Mouse (Mus musculus) limb, embryonic 11.5 days (tissue): Measurements from ENCODE around the gene Skap1. TPM values are rescaled to one million over a fixed set of nuclear protein-coding genes. Genes with fewer than 3 reads are reported as not detected.
A peak's percentile ranks its signal among the peaks of the same experiment; 100 is the strongest.

Experiments used
- ATAC-seq: fragments of 200-750 bp; cut with Nextera tagmentation; 2 replicates; pipeline ENCODE4 v1.8.0; 2017; ENCODE audit warnings: low read depth; ENCODE audit not compliant: insufficient number of reproducible peaks, low FRiP score, low TSS enrichment
- DNase-seq: peaks from one replicate; pipeline ENCODE4 v3.0.0-alpha.2; 2015; ENCODE audit warnings: low spot score
- H3K27ac ChIP-seq: fragments of 300-500 bp; sonication (generic); replicated peaks from 2 replicates; pipeline ENCODE4 v1.5.1; 2014; ENCODE audit warnings: low read depth, mild to moderate bottlenecking, low read length
- H3K27me3 ChIP-seq: fragments of 300-500 bp; sonication (generic); 2 replicates; pipeline ENCODE4 v1.6.1; 2014; ENCODE audit warnings: mild to moderate bottlenecking, low read length, mixed read lengths; ENCODE audit not compliant: control insufficient read depth, insufficient read depth
- H3K36me3 ChIP-seq: fragments of 300-500 bp; sonication (generic); 2 replicates; pipeline ENCODE4 v1.6.1; 2014; ENCODE audit warnings: mild to moderate bottlenecking, low read length, moderate library complexity, mixed read lengths; ENCODE audit not compliant: control insufficient read depth, insufficient read depth
- H3K4me1 ChIP-seq: fragments of 300-500 bp; sonication (generic); 2 replicates; pipeline ENCODE4 v1.6.1; 2014; ENCODE audit warnings: low read length, mixed read lengths; ENCODE audit not compliant: control insufficient read depth, insufficient read depth
- H3K4me2 ChIP-seq: fragments of 300-500 bp; sonication (generic); 2 replicates; pipeline ENCODE4 v1.6.1; 2014; ENCODE audit warnings: low read depth, mild to moderate bottlenecking, moderate library complexity; ENCODE audit not compliant: severe bottlenecking
- H3K4me3 ChIP-seq: fragments of 300-500 bp; sonication (generic); 2 replicates; pipeline ENCODE4 v1.5.1; 2014; ENCODE audit warnings: low read depth, low read length
- H3K9ac ChIP-seq: fragments of 300-500 bp; sonication (generic); 2 replicates; pipeline ENCODE4 v1.6.1; 2014; ENCODE audit warnings: mild to moderate bottlenecking, low read length
- H3K9me3 ChIP-seq: fragments of 300-500 bp; sonication (generic); 2 replicates; pipeline ENCODE4 v1.6.1; 2016; ENCODE audit warnings: low read length; ENCODE audit not compliant: control insufficient read depth
- WGBS: fragments of 180-500 bp; shearing (Covaris S2); extraction: QIAGEN DNeasy Blood & Tissue Kit; methylation state at CpG from one replicate; pipeline ENCODE4 v1.1.7; 2014; 5-methylcytosine and 5-hydroxymethylcytosine counted together
- polyA plus RNA-seq: library from polyadenylated mRNA; unstranded; fragments of >200 nt; fragmentation: Nextera tagmentation; extraction: Ambion mirVana; gene quantifications from 2 replicates; pipeline ENCODE4 v1.2.1, GENCODE M21; 2014

The Skap1 gene
- polyA plus RNA-seq, 1 experiment from 2014 or later: 0.27 TPM

DNA sequence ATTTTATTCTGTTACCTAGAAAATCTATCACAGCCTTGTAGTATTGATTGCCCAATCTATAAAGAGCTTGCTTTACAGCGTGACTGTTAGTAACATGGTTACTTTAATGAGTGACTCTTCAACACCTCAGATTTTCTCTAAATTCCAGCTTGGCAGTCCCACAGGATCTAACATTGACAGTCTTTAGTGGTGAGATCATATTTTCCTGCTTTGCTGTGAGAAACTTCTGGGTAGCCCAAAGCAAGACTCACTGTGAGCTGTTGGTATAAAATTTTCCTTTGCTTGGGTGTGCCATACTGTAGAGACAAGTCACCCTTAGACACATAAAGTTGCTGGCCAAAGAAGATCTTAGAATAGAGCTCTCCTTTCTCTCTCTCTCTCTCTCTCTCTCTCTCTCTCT lies 261.4 kb downstream of the Skap1 start:
- ATAC-seq (no peak), DNase-seq (no peak)
- Histone ChIP-seq H3K9ac (no peak overlapping the region), H3K27me3 (no peaks in the 10 kb centered on the region), H3K4me2 (no peak overlapping the region), H3K27ac (no peak overlapping the region), H3K4me3 (no peak overlapping the region), H3K4me1 (no peaks in the 10 kb centered on the region), H3K9me3 (no peaks in the 10 kb centered on the region), H3K36me3 (no peaks in the 10 kb centered on the region)
- WGBS: 71% methylated on average over 1 of the region's 1 CpGs

GRCm38 (mm10) chr11:96728577-96728976 lies 264.2 kb downstream of the Skap1 start:
- no peak overlapping the region for H3K4me3 ChIP-seq
- no peak overlapping the region for H3K9ac ChIP-seq
- 84% methylated on average over 2 of the region's 2 CpGs for WGBS
- ATAC-seq: no peak
- no peaks in the 10 kb centered on the region for H3K27me3 ChIP-seq
- H3K4me2 ChIP-seq: no peak overlapping the region
- no peaks in the 10 kb centered on the region for H3K4me1 ChIP-seq
- H3K27ac ChIP-seq: no peak overlapping the region
- no peak for DNase-seq
- H3K9me3 ChIP-seq: no peaks in the 10 kb centered on the region
- no peaks in the 10 kb centered on the region for H3K36me3 ChIP-seq

- Histone ChIP-seq H3K27ac (no peak overlapping the region), H3K9ac (no peak overlapping the region), H3K36me3 (no peaks in the 10 kb centered on the region), H3K4me3 (no peak overlapping the region), H3K9me3 (no peaks in the 10 kb centered on the region), H3K4me1 (no peaks in the 10 kb centered on the region), H3K4me2 (no peak overlapping the region), H3K27me3 (no peaks in the 10 kb centered on the region)
- WGBS: 58% methylated on average over 9 of the region's 9 CpGs
- no peak for DNase-seq
- ATAC-seq: no peak
Measured at GRCm38 (mm10) chr11:96729462-96729861, 265.1 kb downstream of the Skap1 start.

DNA sequence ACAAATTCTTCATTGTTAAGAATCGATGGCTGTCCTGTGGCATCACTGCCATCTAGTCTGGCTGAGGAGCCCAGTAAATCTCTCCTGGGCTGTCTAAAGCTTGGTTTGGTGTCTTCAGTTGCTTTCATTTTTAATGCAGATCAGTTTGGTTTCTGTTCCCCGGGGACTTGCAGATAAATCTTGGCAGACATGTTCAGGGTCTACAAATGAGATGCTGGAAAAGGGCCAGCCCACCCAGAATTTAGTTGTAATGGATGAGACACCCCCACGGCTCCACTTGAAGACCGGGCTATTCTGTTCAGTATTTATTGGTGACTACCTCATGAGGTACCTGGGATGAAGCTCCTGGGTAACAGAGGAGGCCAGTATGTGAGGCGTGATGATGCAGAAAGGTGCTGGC lies 265.9 kb downstream of the Skap1 start:
- 84% methylated on average over 5 of the region's 5 CpGs for WGBS
- no peaks in the 10 kb centered on the region for H3K36me3 ChIP-seq
- no peaks in the 10 kb centered on the region for H3K9me3 ChIP-seq
- no peak overlapping the region for H3K27ac ChIP-seq
- no peaks in the 10 kb centered on the region for H3K27me3 ChIP-seq
- H3K9ac ChIP-seq: no peak overlapping the region
- DNase-seq (no peak), ATAC-seq (no peak)
- H3K4me2 ChIP-seq: no peak overlapping the region
- no peak overlapping the region for H3K4me3 ChIP-seq
- no peaks in the 10 kb centered on the region for H3K4me1 ChIP-seq

- DNase-seq (no peak), ATAC-seq (no peak)
- Histone ChIP-seq H3K36me3 (no peaks in the 10 kb centered on the region), H3K4me3 (no peak overlapping the region), H3K27ac (no peak overlapping the region), H3K4me2 (no peak overlapping the region), H3K4me1 (no peaks in the 10 kb centered on the region), H3K9me3 (no peaks in the 10 kb centered on the region), H3K27me3 (peaks cover 11% of the 10 kb centered on the region), H3K9ac (no peak overlapping the region)
- WGBS: 48% methylated on average over 4 of the region's 4 CpGs
Measured at GRCm38 (mm10) chr11:96732657-96733056, 268.3 kb downstream of the Skap1 start.

GRCm38 (mm10) chr11:96735908-96736307 lies 271.5 kb downstream of the Skap1 start:
- no peaks in the 10 kb centered on the region for H3K4me1 ChIP-seq
- ATAC-seq: 0 out of 2 replicates have a peak, but pooled peaks have one; percentile 60
- H3K9ac ChIP-seq: no peak overlapping the region
- under 1% methylated on average over 19 of the region's 19 CpGs for WGBS
- H3K27ac ChIP-seq: no peak overlapping the region
- H3K27me3 ChIP-seq: peaks cover 18% of the 10 kb centered on the region
- H3K4me3 ChIP-seq: no peak overlapping the region
- H3K36me3 ChIP-seq: no peaks in the 10 kb centered on the region
- DNase-seq: peak; percentile 82
- H3K4me2 ChIP-seq: peak overlapping the region; percentile 41
- no peaks in the 10 kb centered on the region for H3K9me3 ChIP-seq

- Histone ChIP-seq H3K9ac (no peak overlapping the region), H3K27ac (no peak overlapping the region), H3K36me3 (no peaks in the 10 kb centered on the region), H3K4me1 (no peaks in the 10 kb centered on the region), H3K27me3 (peaks cover 20% of the 10 kb centered on the region), H3K4me2 (peak overlapping the region; percentile 41; the same call in 1 of the 2 replicates), H3K9me3 (no peaks in the 10 kb centered on the region), H3K4me3 (no peak overlapping the region)
- WGBS: 22% methylated on average over 11 of the region's 11 CpGs
- DNase-seq (peak; percentile 35), ATAC-seq (0 out of 2 replicates have a peak, but pooled peaks have one; percentile 9)
Measured at GRCm38 (mm10) chr11:96736361-96736760, 272.0 kb downstream of the Skap1 start.

DNA sequence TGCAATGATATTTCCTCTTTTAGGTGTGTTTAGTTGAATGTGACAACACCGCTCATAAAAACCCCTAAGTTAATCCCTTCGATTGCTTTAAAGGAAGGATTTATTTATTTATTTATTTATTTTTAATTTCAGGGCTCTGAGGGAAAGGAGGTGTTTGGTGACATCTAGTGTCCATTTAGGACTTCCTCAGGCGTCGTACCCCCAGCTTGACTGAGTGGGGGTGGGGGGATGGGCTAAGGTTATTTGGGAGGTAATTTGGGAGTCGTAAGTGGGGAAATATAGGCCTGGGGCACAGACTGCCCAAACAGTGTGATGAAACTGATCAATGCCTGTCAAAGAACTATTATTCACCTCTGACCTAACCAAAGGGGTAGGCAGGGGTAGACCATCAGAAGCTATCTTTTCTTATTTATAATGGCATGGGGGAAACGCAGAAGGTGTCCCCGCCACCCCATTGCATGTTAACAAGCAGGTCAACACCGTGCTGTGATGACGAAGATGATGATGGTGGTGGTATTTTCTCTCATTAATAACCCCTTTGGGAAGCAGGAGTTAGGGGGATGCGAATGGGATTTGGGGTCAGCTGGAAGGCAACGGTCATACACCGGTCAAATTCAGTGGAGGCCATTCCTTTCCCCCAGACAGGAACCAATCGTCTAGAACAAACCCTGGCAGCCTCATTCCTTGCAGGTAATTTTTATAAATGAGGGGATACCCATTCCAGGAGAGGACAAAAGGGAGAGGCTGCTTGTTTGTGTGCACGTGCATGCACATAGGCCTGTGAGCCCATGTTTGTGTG lies 273.5 kb downstream of the Skap1 start:
- no peak overlapping the region for H3K9ac ChIP-seq
- 55% methylated on average over 14 of the region's 14 CpGs for WGBS
- no peaks in the 10 kb centered on the region for H3K36me3 ChIP-seq
- no peaks in the 10 kb centered on the region for H3K9me3 ChIP-seq
- no peak for ATAC-seq
- H3K4me1 ChIP-seq: peaks cover 8% of the 10 kb centered on the region; the same call in 1 of the 2 replicates
- peaks cover 20% of the 10 kb centered on the region for H3K27me3 ChIP-seq
- H3K4me3 ChIP-seq: no peak overlapping the region
- no peak for DNase-seq
- no peak overlapping the region for H3K27ac ChIP-seq
- no peak overlapping the region for H3K4me2 ChIP-seq
